Mouse (Mus musculus) heart, postnatal 25 days (tissue): ENCODE results near the gene Nrp1. TPM values are rescaled to one million over a fixed set of nuclear protein-coding genes. Genes with fewer than 3 reads are reported as not detected.

Experiments
- DNase-seq: peaks from one replicate; pipeline ENCODE4 v3.0.0; 2022; ENCODE audit warnings: low spot score
- intact Hi-C: fragments of 180-260 bp; cut with DNase I; formaldehyde crosslinking; loops from one replicate; pipeline ENCODE4 v1.15.1; 2025
- total RNA-seq, 2 experiments: library from RNA; stranded (reverse); gene quantifications; 2 replicates each; pipeline ENCODE4 v1.2.3; 2021

Gene Nrp1
- total RNA-seq, 2 experiments from 2014 or later: 110 to 116 TPM

DNA sequence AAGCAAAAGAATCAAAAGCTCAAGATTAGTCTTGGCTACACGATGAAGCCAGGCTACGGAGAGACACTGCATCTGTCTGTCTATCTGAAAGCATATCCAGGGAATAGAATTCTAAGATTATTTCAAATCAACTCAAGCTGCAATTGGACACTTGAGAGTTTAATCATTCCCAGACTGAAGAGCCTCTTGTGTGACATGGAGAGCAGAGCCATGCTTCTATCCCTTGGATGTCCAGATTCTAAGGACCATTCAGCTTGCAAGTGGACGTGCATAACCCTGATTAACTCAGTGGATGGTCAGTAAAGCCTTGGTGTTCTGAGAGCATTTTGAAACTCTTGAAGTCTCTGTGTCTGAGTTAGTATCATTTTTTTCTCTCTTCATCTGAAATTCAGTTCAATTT lies 95.6 kb downstream of the Nrp1 start:
- intact Hi-C loops: loop anchor here (5.0 kb wide), 1 partner anchor 33 kb away; no protein-coding TSS in a partner anchor
- DNase-seq: no peak

DNA sequence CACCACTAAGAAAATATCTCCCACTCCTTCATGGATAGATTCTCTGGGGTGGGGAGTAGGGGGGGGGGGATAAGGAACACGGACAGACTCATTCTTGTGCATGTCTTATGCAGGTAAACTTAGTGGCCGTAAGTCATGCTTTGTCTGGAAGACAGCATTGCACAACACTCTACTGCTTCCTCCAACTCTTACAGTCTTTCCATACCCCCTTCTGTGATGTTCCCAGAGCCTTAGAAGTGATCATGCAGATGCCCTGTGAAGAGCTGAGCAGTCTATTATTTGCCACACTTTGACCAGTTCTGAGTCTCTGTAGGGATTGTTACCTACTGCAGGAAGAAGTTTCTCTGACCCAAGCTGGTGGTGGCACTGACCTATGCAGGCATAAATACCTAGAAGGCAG lies 98.9 kb downstream of the Nrp1 start:
- intact Hi-C loops: no loop called here
- no peak for DNase-seq

GRCm38 (mm10) chr8:128459704-128460103 lies 101.3 kb downstream of the Nrp1 start:
- DNase-seq: no peak
- intact Hi-C loops: no loop called here

DNA sequence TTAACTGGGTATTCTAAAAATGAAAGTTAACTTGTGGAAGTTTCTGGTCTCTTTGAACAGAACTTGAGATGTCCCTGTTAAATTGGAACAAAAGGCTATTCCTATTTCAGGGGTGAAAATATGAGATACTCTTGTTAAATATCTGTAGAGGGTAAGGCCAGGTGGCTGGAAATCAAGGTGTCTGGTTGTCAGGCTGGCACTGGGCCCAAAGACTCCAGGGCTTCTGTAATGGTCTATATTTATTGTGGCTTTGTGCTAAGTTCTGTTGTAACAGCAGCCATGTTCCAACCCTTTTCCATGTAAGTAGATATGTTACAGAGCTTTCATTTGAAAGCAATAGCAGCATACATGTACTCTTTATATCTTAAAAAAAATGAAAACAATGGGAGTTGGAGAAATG lies 103.3 kb downstream of the Nrp1 start:
- intact Hi-C loops: no loop called here
- DNase-seq: no peak

DNA sequence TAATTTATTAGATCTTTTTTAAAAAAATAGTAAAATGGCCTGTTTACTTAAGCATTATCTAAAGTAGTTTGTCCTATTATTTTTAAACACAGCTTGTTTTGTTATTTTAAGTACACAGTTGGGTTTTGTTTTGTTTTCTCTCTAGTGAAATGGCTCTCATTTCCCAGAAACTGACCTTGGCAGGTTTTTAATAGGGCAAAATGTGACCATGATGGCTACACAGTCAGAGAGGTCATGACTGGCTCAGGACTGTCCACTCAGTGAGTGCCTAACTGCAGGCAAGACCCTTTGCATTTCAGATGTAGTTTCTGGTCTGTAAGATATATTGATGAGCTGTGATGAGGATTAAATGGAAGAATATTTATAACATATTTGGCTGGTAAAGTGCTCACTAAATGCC lies 104.8 kb downstream of the Nrp1 start:
- no peak for DNase-seq
- intact Hi-C loops: no loop called here

GRCm38 (mm10) chr8:128464056-128464623 lies 105.7 kb downstream of the Nrp1 start:
- no peak for DNase-seq
- intact Hi-C loops: no loop called here

DNA sequence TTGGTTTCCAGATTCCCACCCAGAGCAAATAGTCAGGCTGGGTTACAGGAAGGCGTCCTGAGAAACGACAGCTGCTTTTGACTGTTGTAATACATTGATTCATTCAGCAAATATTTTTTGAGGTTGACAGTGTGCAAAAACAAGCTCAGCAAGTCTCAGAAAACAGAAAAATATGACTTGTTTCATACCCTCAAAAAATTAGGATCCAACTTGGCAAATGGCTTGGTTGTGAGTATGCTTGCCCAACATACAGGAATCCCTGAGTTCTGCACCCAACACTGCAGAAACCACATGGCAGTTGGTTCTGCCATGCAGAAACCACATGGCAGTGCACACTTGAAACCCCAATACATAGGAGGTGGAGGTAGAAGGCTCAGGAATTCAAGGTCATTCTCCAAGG lies 107.1 kb downstream of the Nrp1 start:
- intact Hi-C loops: no loop called here
- DNase-seq: no peak

- no peak for DNase-seq
- intact Hi-C loops: no loop called here
Measured at GRCm38 (mm10) chr8:128466681-128467430, 108.5 kb downstream of the Nrp1 start.

DNA sequence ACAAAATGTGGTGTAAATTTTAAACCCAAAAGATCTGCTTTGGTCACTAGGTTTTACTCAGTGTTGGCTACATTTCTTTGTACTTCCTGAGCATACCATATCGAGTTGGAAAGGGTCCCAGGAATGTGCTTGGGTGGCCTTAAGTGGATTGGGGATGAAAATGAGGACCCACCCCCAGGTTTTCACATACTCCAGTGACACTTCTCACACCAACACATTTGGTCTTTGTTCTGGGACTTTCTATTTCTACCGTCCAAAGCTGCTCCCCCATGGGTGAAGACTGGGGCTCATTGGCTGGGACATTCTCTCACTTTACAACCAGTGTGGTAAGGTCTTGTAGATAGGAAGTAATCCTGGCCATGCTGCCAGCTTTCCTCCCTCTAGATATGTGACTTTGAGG lies 111.7 kb downstream of the Nrp1 start:
- intact Hi-C loops: no loop called here
- DNase-seq: no peak

DNA sequence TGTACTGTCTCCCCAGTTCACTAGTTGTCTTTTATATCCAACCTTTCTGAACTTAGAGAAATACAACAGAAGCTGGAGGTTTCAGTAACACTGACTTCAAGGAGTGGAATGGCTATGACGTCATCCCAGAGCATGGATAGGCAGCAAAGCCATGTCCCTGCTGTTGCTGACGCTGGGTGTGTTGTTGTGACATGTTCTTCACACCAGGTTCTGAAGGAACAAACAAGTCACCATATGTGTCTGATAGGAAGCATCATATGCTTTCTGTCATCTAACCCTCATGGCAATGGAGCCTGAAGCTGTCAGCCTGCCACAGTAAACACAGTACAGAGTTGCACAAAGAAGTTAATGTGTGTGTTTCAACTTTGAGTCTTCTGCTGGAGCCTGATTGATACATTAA lies 112.8 kb downstream of the Nrp1 start:
- no peak for DNase-seq
- intact Hi-C loops: no loop called here

DNA sequence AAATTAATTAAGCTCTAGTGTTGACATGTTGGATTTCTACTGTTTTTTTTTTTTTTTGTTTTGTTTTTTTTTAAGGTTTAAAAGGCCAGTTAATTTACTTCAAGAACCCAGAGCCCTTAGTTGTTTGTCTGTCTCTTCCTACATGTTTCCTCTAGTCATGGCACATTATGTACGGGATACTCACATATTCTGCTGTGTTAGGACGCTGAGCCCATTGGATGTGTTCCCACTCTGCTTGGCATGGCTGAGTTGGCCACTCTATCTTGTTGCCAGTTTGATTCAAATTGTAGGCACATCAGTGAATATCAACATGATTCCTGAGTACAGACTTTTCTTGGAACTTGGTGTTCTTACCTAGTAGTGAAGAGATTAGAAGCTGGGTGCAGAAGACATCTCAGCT lies 114.5 kb downstream of the Nrp1 start:
- intact Hi-C loops: no loop called here
- DNase-seq: no peak

DNA sequence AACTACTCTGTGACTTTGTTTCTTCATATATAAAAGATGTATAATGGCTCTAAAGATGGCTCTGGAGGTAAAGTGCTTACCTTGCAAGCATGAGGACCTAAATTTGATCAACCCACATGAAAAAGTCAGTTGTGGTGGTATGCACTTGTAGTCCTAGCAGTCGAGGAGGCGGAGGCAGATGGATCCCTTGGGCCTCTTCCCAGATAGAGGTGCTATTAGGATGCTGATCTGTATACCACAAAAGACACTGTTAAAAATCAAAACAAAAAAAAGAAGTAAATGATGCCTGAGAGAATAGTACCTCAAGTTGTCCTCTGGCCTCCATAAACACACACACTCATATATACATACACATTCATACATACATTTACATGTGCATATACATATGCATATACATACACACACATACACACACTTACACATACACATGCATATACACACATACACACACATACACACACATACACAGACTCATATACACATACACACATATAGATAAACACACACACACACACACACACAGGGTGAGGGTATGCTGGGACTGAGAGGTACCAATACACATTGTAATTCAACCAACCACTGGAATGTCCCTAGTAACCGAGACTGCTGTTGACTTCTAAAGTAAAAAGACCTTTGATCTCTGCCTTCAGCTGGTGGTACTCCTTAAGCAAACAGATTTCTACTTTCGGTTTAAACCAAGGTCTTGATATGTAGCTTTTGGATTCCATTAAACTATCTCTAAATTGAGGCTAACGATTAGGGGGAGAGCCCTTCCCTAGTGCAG lies 115.2 kb downstream of the Nrp1 start:
- intact Hi-C loops: no loop called here
- DNase-seq: no peak

DNA sequence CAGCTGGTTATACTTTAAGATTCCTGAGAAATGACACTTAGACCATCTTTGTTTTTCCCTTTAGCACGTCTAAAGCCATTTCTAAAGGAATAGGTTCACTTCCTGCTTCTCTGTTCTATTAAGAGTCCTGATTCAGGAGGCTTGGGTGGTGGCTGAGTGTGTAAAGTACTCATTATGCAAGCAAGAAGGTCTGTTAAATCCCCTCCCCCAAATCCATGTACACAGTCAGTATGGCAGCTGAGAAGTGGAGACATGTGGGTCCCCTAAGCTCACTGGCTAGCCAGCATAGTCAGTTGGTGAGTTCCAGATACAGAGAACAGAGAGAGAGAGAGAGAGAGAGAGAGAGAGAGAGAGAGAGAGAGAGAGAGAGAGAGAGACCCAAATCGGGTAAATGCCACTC lies 116.2 kb downstream of the Nrp1 start:
- intact Hi-C loops: no loop called here
- no peak for DNase-seq

GRCm38 (mm10) chr8:128476206-128476605 lies 117.8 kb downstream of the Nrp1 start:
- DNase-seq: no peak
- intact Hi-C loops: no loop called here

- intact Hi-C loops: no loop called here
- DNase-seq: no peak
Measured at GRCm38 (mm10) chr8:128478017-128478416, 119.6 kb downstream of the Nrp1 start.

- intact Hi-C loops: no loop called here
- no peak for DNase-seq
Measured at GRCm38 (mm10) chr8:128479309-128480013, 121.1 kb downstream of the Nrp1 start.

DNA sequence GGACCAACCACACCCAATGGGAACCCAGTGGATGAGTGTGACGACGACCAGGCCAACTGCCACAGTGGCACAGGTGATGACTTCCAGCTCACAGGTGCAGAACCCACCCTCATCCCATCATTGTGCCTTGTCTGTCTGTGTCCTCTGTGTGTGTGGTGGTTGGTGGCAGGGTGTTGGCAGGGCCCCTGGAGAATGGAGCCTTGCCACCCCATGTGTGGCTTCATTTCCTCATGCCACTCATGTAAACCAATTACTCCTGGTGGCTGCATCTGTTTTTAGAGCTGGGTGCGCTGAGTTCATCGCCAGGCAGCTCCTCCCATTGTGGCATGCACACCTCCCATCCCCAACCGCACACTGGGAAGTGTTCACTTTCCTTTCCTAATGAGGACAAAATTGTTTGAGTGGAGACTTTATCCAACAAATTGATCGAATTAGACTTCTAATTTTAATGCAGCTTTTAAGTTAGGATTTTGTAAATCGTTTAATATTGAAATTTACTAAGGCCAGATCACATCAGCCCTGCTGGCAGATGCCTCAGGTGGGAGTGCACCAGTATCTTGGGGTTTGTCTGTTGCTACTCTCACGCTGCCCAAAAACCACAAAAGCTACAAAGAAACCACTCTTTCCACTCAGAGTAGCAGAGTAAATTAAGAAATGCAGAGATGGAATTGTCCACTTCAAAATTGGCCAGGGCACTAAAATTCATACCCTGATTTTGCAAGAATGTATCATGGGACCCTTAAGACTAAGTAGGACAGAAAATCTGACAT lies 122.7 kb downstream of the Nrp1 start:
- intact Hi-C loops: no loop called here
- no peak for DNase-seq

- DNase-seq: no peak
- intact Hi-C loops: no loop called here
Measured at GRCm38 (mm10) chr8:128483344-128483743, 124.9 kb downstream of the Nrp1 start.

DNA sequence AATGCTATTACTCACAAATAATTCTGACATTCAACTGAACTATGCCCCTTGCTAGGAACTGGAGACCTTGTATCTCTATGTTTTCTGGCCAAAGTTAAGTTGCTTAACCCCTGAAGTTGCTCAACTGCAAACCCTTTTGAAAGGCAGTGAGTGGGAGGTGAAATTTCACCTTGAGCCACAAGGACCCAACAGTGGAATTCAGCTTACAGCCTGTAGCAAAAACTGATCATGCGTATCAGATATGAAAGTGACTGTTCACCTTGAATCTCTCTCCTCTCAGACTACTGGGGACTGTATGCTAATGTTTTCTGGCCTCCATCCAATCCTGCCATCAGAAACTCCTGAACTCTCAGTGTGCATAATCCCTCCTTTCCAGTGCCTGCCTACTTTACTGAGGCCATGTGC lies 126.3 kb downstream of the Nrp1 start:
- intact Hi-C loops: loop anchor here (5.0 kb wide), 2 partner anchors 32 to 47 kb away; no protein-coding TSS in a partner anchor
- DNase-seq: no peak

DNA sequence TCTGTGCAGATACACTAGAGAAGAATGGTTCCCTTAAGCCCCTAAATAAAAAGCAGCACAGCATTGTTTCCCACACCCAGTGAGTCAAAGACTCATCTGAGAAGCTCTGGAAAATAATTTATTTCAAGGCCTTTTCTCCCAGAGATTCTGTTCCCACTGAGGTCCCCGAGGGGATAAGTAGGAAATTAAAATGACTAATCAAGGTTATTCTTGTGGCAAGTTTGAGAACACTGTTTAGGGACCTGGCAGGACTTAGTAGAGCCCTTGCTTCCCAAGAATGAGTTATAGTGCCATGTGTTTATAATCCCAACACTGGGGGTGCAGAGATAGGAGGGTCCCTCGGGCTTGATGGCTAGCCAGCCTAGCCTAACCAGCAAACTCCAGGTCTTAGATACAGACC lies 127.6 kb downstream of the Nrp1 start:
- DNase-seq: no peak
- intact Hi-C loops: loop anchor here (5.0 kb wide), 2 partner anchors 34 to 49 kb away; no protein-coding TSS in a partner anchor
